In genomic region chr17:78271731-78272130, GRCm38 (mm10) we compare ENCODE assay signal across 12 mouse cellular contexts.
A peak's percentile ranks its signal among the peaks of the same experiment; 100 is the strongest.
DNase-seq lines count a peak whose midpoint lies in the region; ATAC-seq and TF ChIP-seq lines count a peak whose summit lies in the region.
"Had no signal": no experiment of that assay in that cellular context is flagged by ENCODE, and none has a peak within 500 bp of the region (broad histone marks: within the 10 kb centered on the region; RNA-seq: fewer than 3 reads in every experiment).

No protein-coding gene starts in this region.

- 83% methylated on average over 8 of the region's 8 CpGs for WGBS in hindbrain, embryonic 11.5 days
- WGBS in hindbrain, postnatal 0 days, result 64% methylated on average over 8 of the region's 8 CpGs

- no peaks in the 10 kb centered on the region; the same call in 1 of the 2 replicates for H3K4me1 ChIP-seq in hindbrain, embryonic 11.5 days (replicated peaks; ENCODE audit: control insufficient read depth, insufficient read depth, low read length)
- H3K4me1 ChIP-seq in hindbrain, postnatal 0 days (ENCODE audit: insufficient read depth, low read length), result 0 out of 2 replicates have a peak, but pooled peaks cover 6% of the 10 kb centered on the region
- peaks cover 25% of the 10 kb centered on the region for H3K4me1 ChIP-seq in embryonic fibroblast, embryonic 13.5 days (ENCODE audit: control insufficient read depth, insufficient read depth, low read length)

- no peak for TF ChIP-seq POLR2A in embryonic fibroblast, embryonic 13.5 days (IDR thresholded peaks at IDR 0.05; ENCODE audit: low read depth, low read length)

- no peaks in the 10 kb centered on the region for H3K36me3 ChIP-seq in hindbrain, embryonic 11.5 days (ENCODE audit: control insufficient read depth, insufficient read depth, low read length)
- no peaks in the 10 kb centered on the region for H3K36me3 ChIP-seq in hindbrain, postnatal 0 days (ENCODE audit: insufficient read depth, low read length)
- H3K36me3 ChIP-seq: liver, embryonic 12.5 days had no signal

- no peaks in the 10 kb centered on the region for H3K27me3 ChIP-seq in hindbrain, embryonic 11.5 days (ENCODE audit: control insufficient read depth, insufficient read depth, low read length)
- no peaks in the 10 kb centered on the region for H3K27me3 ChIP-seq in hindbrain, postnatal 0 days (ENCODE audit: insufficient read depth, low read length)
- H3K27me3 ChIP-seq: liver, embryonic 12.5 days had no signal

- DNase-seq in adrenal gland, postnatal 10 days, result peak; percentile 24
- no peak for DNase-seq in adrenal gland, adult 2 months
- DNase-seq in hindbrain, embryonic 11.5 days (ENCODE audit: low spot score), result no peak
- no peak for DNase-seq in hindbrain, postnatal 0 days (ENCODE audit: low spot score)
- peak; percentile 59 for DNase-seq in lung, postnatal 10 days
- no peak for DNase-seq in lung, adult 18-20 months
- no peak for DNase-seq in ovary, postnatal 14 days (ENCODE audit: low spot score)
- DNase-seq: adrenal gland, adult 8-10 months; cerebellum, postnatal 14 days had no signal

- ATAC-seq in hindbrain, embryonic 11.5 days (ENCODE audit: low FRiP score), result no peak
- ATAC-seq in hindbrain, postnatal 0 days, result no peak
- ATAC-seq: hindbrain, embryonic 16.5 days; liver, embryonic 12.5 days had no signal

- H3K27ac ChIP-seq in hindbrain, embryonic 11.5 days (ENCODE audit: low read depth, low read length), result 0 out of 2 replicates have a peak overlapping the region, but pooled peaks have one; percentile 24
- no peak overlapping the region for H3K27ac ChIP-seq in hindbrain, postnatal 0 days
- H3K27ac ChIP-seq in embryonic fibroblast, embryonic 13.5 days (ENCODE audit: insufficient read depth, low read length), result peak overlapping the region; percentile 92
- H3K27ac ChIP-seq: liver, embryonic 12.5 days had no signal

- no peak overlapping the region for H3K9ac ChIP-seq in hindbrain, embryonic 11.5 days (ENCODE audit: low read depth, low read length)
- no peak overlapping the region for H3K9ac ChIP-seq in hindbrain, postnatal 0 days (replicated peaks; ENCODE audit: low read length)
- H3K9ac ChIP-seq: liver, embryonic 12.5 days had no signal

- H3K4me2 ChIP-seq in hindbrain, embryonic 11.5 days (replicated peaks; ENCODE audit: low read depth, low read length), result no peak overlapping the region
- H3K4me2 ChIP-seq in hindbrain, postnatal 0 days (ENCODE audit: low read depth, low read length), result no peak overlapping the region
- H3K4me2 ChIP-seq: liver, embryonic 12.5 days had no signal

- no peaks in the 10 kb centered on the region for H3K9me3 ChIP-seq in hindbrain, embryonic 11.5 days (ENCODE audit: control insufficient read depth, low read length)
- no peaks in the 10 kb centered on the region for H3K9me3 ChIP-seq in hindbrain, postnatal 0 days (ENCODE audit: low read length)
- H3K9me3 ChIP-seq: liver, embryonic 12.5 days had no signal

- H3K4me3 ChIP-seq in hindbrain, embryonic 11.5 days (ENCODE audit: low read depth, low read length), result no peak overlapping the region
- no peak overlapping the region for H3K4me3 ChIP-seq in hindbrain, postnatal 0 days (ENCODE audit: low read length)
- no peak overlapping the region for H3K4me3 ChIP-seq in embryonic fibroblast, embryonic 13.5 days (ENCODE audit: insufficient read depth, low read length)
- H3K4me3 ChIP-seq: liver, embryonic 12.5 days had no signal

- TF ChIP-seq CTCF in hindbrain, postnatal 0 days (IDR thresholded peaks at IDR 0.05; ENCODE audit: low read depth), result no peak
- TF ChIP-seq CTCF in embryonic fibroblast, embryonic 13.5 days (IDR thresholded peaks at IDR 0.05; ENCODE audit: borderline replicate concordance, insufficient read depth, low read length), result no peak

Comparison
In these comparisons a context has a peak if more than half of its experiments do, and no peak if none do; other contexts are left out.
1. DNase-seq: peak in adrenal gland, postnatal 10 days (single experiment) and lung, postnatal 10 days (single experiment); none in adrenal gland, adult 2 months (single experiment), hindbrain, embryonic 11.5 days (single experiment), hindbrain, postnatal 0 days (single experiment), lung, adult 18-20 months (0 of 2) and ovary, postnatal 14 days (single experiment).